Mouse (Mus musculus) kidney, adult 2 months (tissue): ENCODE measurements around the gene H2-T22.

Experiments
- CTCF ChIP-seq: fragments of 200-500 bp; conservative IDR thresholded peaks from 2 replicates; pipeline ENCODE4 v1.5.1; 2011; ENCODE audit warnings: low read depth, mild to moderate bottlenecking, control low read depth, low read length, moderate library complexity, mixed read lengths; ENCODE audit not compliant: insufficient read depth, insufficient read length
- POLR2A ChIP-seq: fragments of 200-500 bp; IDR thresholded peaks from one replicate; pipeline ENCODE4 v1.6.1; 2011; ENCODE audit warnings: low read depth, low read length, control low read depth

DNA sequence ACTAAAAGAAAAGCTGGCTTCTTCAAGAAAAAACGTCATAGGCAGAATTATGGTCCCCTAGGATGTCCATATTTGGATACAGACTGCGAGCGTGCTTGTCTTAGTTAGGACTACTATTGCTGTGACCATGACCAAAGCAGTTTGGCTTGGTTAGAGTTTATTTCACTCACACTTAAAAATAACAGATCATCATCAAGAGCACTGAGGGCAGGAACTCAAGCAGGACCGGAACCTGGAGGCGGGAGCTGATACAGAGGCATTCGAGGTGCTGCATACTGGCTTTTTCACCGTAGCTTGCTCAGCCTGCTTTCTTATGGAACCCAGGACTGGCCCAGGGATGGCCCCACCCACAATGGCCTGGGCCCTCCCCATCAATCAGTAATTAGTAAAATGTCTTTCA is 39.2 kb downstream of the H2-T22 start:
- TF ChIP-seq POLR2A, result no peak
- TF ChIP-seq CTCF, result no peak
